Mouse (Mus musculus) stomach, embryonic 15.5 days (tissue): ENCODE data around the gene Boc. TPM values are rescaled to one million over a fixed set of nuclear protein-coding genes. Genes with fewer than 3 reads are reported as not detected.

Experiments used
- ATAC-seq: fragments of 200-750 bp; cut with Nextera tagmentation; 2 replicates; pipeline ENCODE4 v1.8.0; 2017; ENCODE audit warnings: low read depth, moderate number of reproducible peaks, moderate TSS enrichment; ENCODE audit not compliant: insufficient read depth, low FRiP score
- H3K27ac ChIP-seq: fragments of 300-500 bp; sonication (generic); 2 replicates; pipeline ENCODE4 v1.5.1; 2015; ENCODE audit warnings: mild to moderate bottlenecking, inconsistent platforms
- H3K27me3 ChIP-seq: fragments of 300-500 bp; sonication (generic); replicated peaks from 2 replicates; pipeline ENCODE4 v1.6.1; 2015; ENCODE audit warnings: inconsistent platforms
- H3K36me3 ChIP-seq: fragments of 300-500 bp; sonication (generic); 2 replicates; pipeline ENCODE4 v1.6.1; 2015; ENCODE audit warnings: inconsistent platforms
- H3K4me1 ChIP-seq: fragments of 300-500 bp; sonication (generic); 2 replicates; pipeline ENCODE4 v1.6.1; 2015; ENCODE audit warnings: inconsistent platforms
- H3K4me2 ChIP-seq: fragments of 300-500 bp; sonication (generic); 2 replicates; pipeline ENCODE4 v1.6.1; 2015; ENCODE audit warnings: mild to moderate bottlenecking, inconsistent platforms
- H3K4me3 ChIP-seq: fragments of 300-500 bp; sonication (generic); replicated peaks from 2 replicates; pipeline ENCODE4 v1.5.1; 2015; ENCODE audit warnings: inconsistent platforms
- H3K9ac ChIP-seq: fragments of 300-500 bp; sonication (generic); 2 replicates; pipeline ENCODE4 v1.6.1; 2015; ENCODE audit warnings: inconsistent platforms
- H3K9me3 ChIP-seq: fragments of 300-500 bp; sonication (generic); 2 replicates; pipeline ENCODE4 v1.6.1; 2016; ENCODE audit warnings: inconsistent platforms
- WGBS: fragments of 180-500 bp; shearing (Covaris S2); methylation state at CpG from one replicate; pipeline ENCODE4 v1.1.7; 2015; 5-methylcytosine and 5-hydroxymethylcytosine counted together
- polyA plus RNA-seq: library from polyadenylated mRNA; unstranded; fragments of >200 nt; fragmentation: Nextera tagmentation; extraction: Ambion mirVana; gene quantifications from 2 replicates; pipeline ENCODE4 v1.2.1, GENCODE M21; 2015

Boc gene
- polyA plus RNA-seq, 1 experiment from 2014 or later, result 12.6 TPM

DNA sequence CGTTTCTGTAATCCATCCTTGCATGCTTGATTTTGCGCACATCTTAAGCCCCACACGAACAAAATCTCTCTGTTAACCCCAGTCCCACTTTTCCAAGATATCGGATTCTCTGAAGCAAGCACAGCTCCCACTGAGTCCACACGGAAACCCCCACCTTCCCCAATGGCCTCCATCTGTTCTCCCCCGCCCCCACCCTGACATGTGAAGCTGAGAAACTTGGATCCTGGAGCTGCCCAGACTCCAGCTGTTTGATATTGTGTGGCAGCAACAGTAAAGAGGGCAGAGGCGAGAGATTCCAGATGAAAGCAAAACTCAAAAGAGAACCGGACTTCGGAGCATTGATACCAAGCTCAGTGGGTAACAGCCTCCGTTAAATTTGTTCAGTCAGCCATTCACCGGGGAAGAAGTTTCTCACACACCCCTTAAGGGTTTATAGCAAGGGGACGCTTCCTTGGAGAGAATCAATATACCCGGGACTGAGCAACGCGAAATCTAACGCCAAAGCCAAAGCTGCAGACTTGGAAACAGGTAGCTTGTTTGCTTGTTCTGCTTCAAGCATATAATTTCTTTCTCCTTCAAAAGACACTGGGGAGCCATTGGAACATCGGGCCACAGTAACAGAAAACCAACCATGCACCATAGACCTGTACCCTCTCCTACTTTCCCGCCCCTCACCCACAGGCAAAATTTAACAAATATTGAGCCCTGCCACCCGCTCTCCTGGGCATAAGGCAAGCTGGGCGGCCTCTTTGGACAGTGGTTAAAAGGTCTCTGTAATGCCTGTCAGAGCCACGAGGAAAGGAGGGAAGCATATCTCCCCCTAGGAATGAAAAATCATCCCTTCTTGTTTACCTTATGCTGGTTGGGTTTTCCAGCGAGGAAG lies 6.9 kb upstream of the Boc start:
- ATAC-seq, result no peak
- no peaks in the 10 kb centered on the region for H3K36me3 ChIP-seq
- no peaks in the 10 kb centered on the region for H3K27me3 ChIP-seq
- no peak overlapping the region; the same call in 1 of the 2 replicates for H3K4me3 ChIP-seq
- H3K4me2 ChIP-seq, result peak overlapping the region; percentile 22; the same call in 1 of the 2 replicates
- WGBS, result 41% methylated on average over 22 of the region's 22 CpGs
- H3K9me3 ChIP-seq, result no peaks in the 10 kb centered on the region
- H3K9ac ChIP-seq, result no peak overlapping the region
- no peaks in the 10 kb centered on the region for H3K4me1 ChIP-seq
- no peak overlapping the region for H3K27ac ChIP-seq

DNA sequence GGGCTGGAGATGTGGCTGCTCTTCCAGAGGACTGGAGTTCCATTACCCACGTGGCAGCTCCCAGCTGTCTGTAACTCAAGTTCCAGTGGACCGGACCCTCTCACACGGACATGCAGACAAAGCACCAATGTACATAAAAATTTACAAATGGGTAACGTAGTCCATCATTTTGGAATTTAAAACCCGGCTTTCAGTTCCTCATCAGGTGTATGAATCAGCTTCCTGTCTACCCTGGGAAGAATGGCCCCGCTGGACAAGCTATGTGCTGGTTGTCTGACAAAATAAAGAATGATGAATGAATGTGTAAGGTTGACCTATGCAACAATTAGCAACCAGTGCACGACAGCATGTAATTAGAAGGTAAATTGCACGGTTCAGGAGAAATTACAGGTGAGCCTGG lies 5.7 kb upstream of the Boc start:
- Histone ChIP-seq H3K36me3 (no peaks in the 10 kb centered on the region), H3K27me3 (no peaks in the 10 kb centered on the region), H3K4me2 (no peak overlapping the region), H3K9ac (no peak overlapping the region), H3K4me3 (no peak overlapping the region), H3K27ac (no peak overlapping the region), H3K4me1 (no peaks in the 10 kb centered on the region; the same call in 1 of the 2 replicates), H3K9me3 (no peaks in the 10 kb centered on the region)
- WGBS, result 63% methylated on average over 8 of the region's 8 CpGs
- ATAC-seq, result no peak

- H3K4me3 ChIP-seq, result no peak overlapping the region
- no peak overlapping the region for H3K9ac ChIP-seq
- 74% methylated on average over 3 of the region's 3 CpGs for WGBS
- no peaks in the 10 kb centered on the region for H3K9me3 ChIP-seq
- ATAC-seq, result no peak
- no peaks in the 10 kb centered on the region for H3K36me3 ChIP-seq
- no peak overlapping the region for H3K27ac ChIP-seq
- H3K4me1 ChIP-seq, result peaks cover 2% of the 10 kb centered on the region; the same call in 1 of the 2 replicates
- no peaks in the 10 kb centered on the region for H3K27me3 ChIP-seq
- H3K4me2 ChIP-seq, result no peak overlapping the region
Observed at GRCm38 (mm10) chr16:44562061-44562460, 3.4 kb upstream of the Boc start.

DNA sequence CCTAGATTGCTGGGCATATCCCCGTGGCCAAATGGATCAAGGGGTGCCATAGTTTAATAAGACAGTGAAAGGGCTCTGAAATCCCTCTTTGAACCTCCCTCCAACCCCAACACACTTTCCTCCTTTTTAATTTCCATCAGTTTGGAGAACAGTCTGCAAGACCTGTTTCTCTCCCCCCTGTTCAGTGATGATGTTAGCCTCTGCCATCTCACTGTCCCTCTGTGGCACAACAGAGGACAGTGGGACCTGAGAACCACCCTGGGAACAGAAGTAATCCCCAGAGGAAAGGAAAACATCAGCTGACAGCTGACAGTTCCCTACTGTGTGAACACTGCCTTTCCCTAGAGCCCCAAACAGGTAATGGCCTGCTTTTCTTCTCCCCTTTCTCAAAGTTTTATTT lies 1.5 kb upstream of the Boc start:
- Histone ChIP-seq H3K9ac (no peak overlapping the region), H3K4me2 (no peak overlapping the region), H3K36me3 (no peaks in the 10 kb centered on the region), H3K27ac (no peak overlapping the region), H3K4me1 (peaks cover 4% of the 10 kb centered on the region; the same call in 1 of the 2 replicates), H3K9me3 (no peaks in the 10 kb centered on the region), H3K4me3 (no peak overlapping the region), H3K27me3 (no peaks in the 10 kb centered on the region)
- no peak for ATAC-seq
- WGBS, result 58% methylated on average over 1 of the region's 1 CpGs

GRCm38 (mm10) chr16:44559330-44559695 lies 616 bp upstream of the Boc start:
- Histone ChIP-seq H3K27ac (no peak overlapping the region), H3K27me3 (no peaks in the 10 kb centered on the region), H3K9me3 (no peaks in the 10 kb centered on the region), H3K4me2 (peak overlapping the region; percentile 81), H3K36me3 (no peaks in the 10 kb centered on the region), H3K4me1 (peaks cover 4% of the 10 kb centered on the region; the same call in 1 of the 2 replicates), H3K9ac (no peak overlapping the region), H3K4me3 (peak overlapping the region; percentile 77)
- 18% methylated on average over 5 of the region's 5 CpGs for WGBS
- ATAC-seq, result no peak

DNA sequence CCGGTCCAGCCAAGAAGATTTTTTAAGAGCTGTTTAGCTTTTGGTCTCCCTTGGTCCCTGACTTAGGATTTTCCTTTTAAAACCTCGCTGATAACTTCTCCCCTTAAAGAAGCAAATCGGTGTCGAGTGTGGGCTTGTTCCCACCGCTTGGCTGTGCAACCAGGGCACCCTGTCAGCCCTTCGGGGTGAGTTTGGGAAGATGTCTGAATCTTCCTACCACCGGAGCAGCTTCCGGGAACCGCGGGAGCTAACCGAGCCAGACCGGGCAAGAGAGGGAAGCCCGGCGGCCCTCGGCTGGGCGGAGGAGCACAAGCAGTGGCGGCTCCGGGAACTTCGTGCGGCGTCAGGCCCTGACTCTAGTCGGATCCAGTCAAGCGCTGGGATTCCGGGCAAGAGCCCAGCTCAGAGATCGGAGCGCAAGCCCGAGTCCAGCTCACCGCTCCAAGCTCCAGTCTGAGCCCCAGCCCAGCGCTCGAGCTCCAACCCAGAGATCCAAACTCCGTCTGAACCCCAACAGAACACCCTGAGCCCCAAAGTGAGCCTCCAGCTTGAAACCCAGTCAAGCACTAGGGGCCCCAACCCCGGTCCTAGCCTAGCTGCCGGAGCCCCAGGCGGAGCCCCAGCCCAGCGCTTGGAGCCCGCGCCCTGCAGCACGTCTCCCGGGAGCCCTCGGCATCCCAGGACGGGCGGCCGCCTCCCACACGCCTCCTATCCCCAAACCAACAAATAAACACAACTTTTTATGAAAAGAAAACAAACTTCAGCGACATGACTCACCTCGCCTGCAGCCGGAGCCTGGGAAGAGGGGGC lies 831 bp downstream of the Boc start:
- Histone ChIP-seq H3K9ac (peak overlapping the region; percentile 86), H3K27ac (peak overlapping the region; percentile 94), H3K36me3 (no peaks in the 10 kb centered on the region), H3K9me3 (no peaks in the 10 kb centered on the region), H3K27me3 (no peaks in the 10 kb centered on the region), H3K4me1 (peaks cover 4% of the 10 kb centered on the region; the same call in 1 of the 2 replicates), H3K4me2 (peak overlapping the region; percentile 81), H3K4me3 (peak overlapping the region; percentile 77)
- WGBS, result under 1% methylated on average over 47 of the region's 47 CpGs
- ATAC-seq, result peak; percentile 82

- 44% methylated on average over 7 of the region's 7 CpGs for WGBS
- H3K9ac ChIP-seq, result peak overlapping the region; percentile 86; the same call in 1 of the 2 replicates
- H3K4me2 ChIP-seq, result peak overlapping the region; percentile 81
- no peaks in the 10 kb centered on the region for H3K9me3 ChIP-seq
- no peaks in the 10 kb centered on the region for H3K36me3 ChIP-seq
- H3K27me3 ChIP-seq, result no peaks in the 10 kb centered on the region
- H3K27ac ChIP-seq, result peak overlapping the region; percentile 57; the same call in 1 of the 2 replicates
- ATAC-seq, result no peak
- peak overlapping the region; percentile 77 for H3K4me3 ChIP-seq
- H3K4me1 ChIP-seq, result peaks cover 11% of the 10 kb centered on the region
Observed at GRCm38 (mm10) chr16:44557084-44557483, 1.6 kb downstream of the Boc start.

DNA sequence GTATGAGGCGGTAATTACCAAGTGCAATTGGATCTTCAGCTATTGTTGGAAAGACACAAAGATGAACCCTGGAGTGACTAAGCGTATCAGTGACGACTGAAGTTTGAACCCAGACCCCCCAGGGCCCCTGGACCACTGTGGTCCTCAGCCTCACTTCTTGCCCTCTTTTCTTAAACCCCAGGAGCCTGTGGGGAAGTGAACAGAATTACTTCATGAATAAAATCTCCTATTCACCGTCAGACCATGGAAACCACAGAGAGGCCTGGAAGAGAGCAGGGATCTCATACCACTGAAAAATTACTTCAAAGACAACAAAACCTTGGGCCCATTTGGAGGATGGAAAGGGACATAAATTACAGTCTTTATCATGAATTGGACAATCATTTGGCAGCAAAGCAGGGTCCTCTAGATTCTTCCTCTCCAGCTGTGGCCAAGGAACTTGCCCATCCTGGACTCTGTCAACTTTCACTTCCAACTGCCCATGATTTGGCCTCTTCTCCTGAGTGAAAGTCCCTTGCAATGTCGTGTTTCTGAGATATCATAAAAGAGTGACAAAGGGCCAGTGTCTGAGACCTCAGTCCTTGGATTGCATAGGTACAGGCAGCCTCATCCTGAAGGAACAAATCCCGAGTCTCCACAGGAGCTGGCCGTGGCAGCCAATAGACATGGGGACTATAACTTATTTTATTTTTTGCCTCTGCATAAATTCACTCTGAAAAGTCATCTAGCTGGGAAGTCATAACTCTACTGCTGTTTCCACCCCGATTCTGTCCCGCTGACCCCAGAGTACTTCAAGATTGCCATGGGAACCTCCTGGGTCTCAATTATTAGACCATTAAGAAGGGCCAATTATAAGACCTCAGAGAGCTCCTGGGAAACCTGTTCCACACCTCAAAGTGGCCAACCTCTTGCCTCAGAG lies 2.6 kb downstream of the Boc start:
- peak overlapping the region; percentile 77; the same call in 1 of the 2 replicates for H3K4me3 ChIP-seq
- H3K9ac ChIP-seq, result no peak overlapping the region
- no peak for ATAC-seq
- WGBS, result 73% methylated on average over 9 of the region's 9 CpGs
- H3K4me1 ChIP-seq, result peaks cover 16% of the 10 kb centered on the region
- no peaks in the 10 kb centered on the region for H3K36me3 ChIP-seq
- no peaks in the 10 kb centered on the region for H3K27me3 ChIP-seq
- H3K4me2 ChIP-seq, result peak overlapping the region; percentile 81
- H3K27ac ChIP-seq, result no peak overlapping the region
- no peaks in the 10 kb centered on the region for H3K9me3 ChIP-seq

GRCm38 (mm10) chr16:44553861-44554260 lies 4.8 kb downstream of the Boc start:
- Histone ChIP-seq H3K9me3 (no peaks in the 10 kb centered on the region), H3K27me3 (no peaks in the 10 kb centered on the region), H3K4me2 (no peak overlapping the region), H3K9ac (no peak overlapping the region), H3K36me3 (no peaks in the 10 kb centered on the region), H3K4me1 (peaks cover 22% of the 10 kb centered on the region), H3K27ac (no peak overlapping the region), H3K4me3 (no peak overlapping the region)
- no peak for ATAC-seq
- WGBS, result 70% methylated on average over 8 of the region's 8 CpGs

- Histone ChIP-seq H3K9me3 (no peaks in the 10 kb centered on the region), H3K27ac (no peak overlapping the region), H3K4me2 (no peak overlapping the region), H3K4me3 (no peak overlapping the region), H3K27me3 (no peaks in the 10 kb centered on the region), H3K9ac (no peak overlapping the region), H3K4me1 (peaks cover 22% of the 10 kb centered on the region), H3K36me3 (no peaks in the 10 kb centered on the region)
- ATAC-seq, result no peak
- 89% methylated on average over 5 of the region's 5 CpGs for WGBS
Observed at GRCm38 (mm10) chr16:44552726-44553125, 6.0 kb downstream of the Boc start.

- no peaks in the 10 kb centered on the region for H3K36me3 ChIP-seq
- no peak overlapping the region for H3K9ac ChIP-seq
- H3K4me1 ChIP-seq, result peaks cover 20% of the 10 kb centered on the region
- WGBS, result 79% methylated on average over 2 of the region's 2 CpGs
- no peaks in the 10 kb centered on the region for H3K27me3 ChIP-seq
- no peaks in the 10 kb centered on the region for H3K9me3 ChIP-seq
- H3K27ac ChIP-seq, result no peak overlapping the region; the same call in 1 of the 2 replicates
- H3K4me2 ChIP-seq, result no peak overlapping the region
- no peak overlapping the region for H3K4me3 ChIP-seq
- ATAC-seq, result no peak
Observed at GRCm38 (mm10) chr16:44552036-44552435, 6.7 kb downstream of the Boc start.
